Mouse (Mus musculus) Muller cell, postnatal 12 days (primary cell): ENCODE results near the gene Slc22a12.

ENCODE experiments used
- DNase-seq: peaks from one replicate; pipeline ENCODE4 v3.0.0-alpha.2; 2015; ENCODE audit errors: inconsistent ontology term

Slc22a12 gene

DNA sequence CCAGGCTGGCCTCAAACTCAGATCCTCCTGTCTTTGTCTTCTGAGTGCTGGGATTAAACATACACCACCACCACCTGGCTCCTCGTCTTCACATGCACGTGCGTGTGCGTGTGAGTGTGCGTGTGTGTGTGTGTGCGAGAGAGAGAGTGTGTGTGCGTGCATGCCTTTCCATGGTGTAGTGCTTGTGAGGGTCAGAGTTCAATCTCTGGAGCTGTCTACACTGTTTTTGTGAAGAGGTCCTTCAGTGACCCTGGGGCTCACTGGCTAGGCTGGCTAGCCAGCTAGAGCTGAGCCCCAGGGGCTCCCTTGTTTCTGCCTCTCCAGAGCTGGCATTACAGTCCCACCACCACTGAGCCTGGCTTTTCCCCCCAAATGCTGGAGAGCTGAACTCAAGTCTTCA is 1.3 kb downstream of the Slc22a12 start:
- no peak for DNase-seq

DNA sequence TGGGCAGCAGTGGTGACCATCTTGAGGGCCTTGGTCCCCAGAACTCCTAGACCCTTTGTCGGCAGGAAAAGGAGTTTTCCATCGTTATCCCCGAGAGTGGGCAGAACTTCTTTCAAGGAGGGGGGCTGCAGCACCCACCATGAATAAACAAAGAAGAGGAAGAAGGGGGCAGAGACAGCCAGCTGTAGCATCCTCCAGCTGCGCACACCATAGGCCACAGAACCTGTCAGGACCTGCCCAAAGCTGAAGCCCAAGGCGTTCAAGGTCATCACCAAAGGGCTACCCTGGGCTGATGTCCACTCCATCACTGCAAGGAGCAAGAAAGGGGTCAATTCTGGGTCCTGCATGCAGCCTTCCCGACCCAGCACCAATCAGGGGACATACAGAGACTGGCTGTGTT is 2.6 kb downstream of the Slc22a12 start:
- no peak for DNase-seq

DNA sequence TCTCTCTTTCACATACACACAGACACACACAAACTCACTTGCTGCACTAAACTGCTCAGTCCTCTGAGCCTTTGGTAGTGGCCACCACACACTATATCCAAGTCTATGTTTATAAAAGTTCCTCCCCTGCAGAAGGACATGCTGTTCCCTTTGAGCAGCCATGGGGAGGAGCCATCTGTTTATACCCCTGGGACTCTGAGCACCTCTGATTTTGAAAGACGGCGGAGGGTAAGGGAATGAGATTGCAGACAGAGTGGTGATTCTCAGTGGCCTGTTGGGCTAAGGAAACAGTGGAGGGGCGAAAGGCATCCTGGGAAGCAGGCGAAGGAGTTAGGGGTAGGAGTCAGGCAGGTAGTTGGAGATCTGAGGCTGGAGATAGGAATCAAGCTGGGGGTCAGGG is 3.2 kb downstream of the Slc22a12 start:
- no peak for DNase-seq

DNA sequence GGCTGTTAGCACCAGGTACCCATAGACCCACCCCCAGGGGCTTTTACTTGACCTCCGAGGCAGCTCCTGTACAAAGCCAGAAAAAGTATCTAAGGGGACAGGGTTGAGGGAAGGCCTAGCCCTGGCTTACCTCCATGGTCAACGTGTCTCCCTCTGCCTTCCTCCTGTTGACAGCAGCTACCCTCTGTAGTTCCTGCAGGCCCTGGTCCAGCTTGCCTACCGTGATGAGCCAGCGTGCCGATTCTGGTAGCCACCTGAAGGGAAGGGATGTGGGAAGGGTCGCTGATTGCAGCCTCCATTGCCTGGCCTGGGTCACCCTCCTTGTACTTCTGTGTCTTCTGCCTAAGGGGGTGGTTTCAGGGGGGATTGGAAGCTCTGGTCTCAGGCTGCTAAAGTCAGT is 4.3 kb downstream of the Slc22a12 start:
- no peak for DNase-seq

DNA sequence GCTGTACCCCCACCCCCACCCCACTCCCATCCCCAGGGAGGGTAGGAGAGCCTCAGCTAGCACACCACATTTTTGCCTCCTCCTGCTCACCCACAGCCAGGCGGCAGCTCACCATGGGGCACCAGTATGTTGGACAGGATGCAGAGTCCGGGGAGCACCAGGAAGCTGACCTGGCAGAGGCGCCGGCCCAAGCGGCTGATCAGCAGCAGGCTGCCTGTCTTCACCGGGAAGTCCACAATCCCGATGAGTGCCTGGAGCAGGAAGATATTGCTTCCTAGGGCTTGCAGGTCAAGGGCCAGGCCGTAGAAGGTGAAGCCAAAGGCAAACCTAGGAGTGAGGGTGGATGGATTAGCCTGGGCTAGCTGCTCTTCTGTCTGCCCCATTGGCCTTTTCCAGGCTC is 5.3 kb downstream of the Slc22a12 start:
- no peak for DNase-seq

DNA sequence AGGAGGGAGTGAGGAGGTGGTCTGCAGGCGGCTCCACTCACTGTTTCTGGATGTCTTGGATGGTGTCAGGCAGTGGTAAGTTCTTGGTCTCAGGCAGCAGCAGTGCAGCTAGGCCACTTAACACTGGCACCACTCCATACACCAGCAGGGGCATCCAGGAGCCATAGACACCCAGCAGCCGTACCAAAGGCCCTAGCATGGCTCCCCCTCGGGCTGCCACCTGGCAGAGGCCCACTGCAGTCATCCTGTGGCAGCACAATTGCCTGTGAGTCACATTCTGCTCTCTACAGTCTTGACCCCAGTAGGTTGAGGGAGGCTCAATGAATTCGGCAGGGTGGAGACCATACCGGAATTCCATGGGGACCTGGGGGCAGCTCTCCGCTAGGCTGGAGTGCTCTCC is 6.1 kb downstream of the Slc22a12 start:
- DNase-seq = no peak

DNA sequence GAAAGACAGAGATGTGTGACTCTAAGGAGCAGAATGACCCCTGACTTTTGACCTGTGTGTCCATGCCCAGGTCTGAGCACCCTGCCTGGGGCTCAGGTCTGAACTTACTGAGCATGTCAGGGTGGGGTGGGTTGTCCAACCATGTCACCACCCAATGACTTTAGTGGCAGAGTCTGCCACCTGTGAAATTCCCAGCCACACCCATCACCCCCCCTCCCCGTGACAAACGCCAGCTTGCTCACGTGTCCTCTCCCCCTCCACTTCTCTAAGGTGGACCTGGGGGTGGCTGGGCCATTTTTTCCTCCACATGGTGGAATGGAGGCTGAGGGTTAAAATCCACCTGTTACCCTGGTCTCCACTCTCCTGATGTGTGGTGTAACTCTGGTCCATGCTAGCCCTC is 6.6 kb downstream of the Slc22a12 start:
- no peak for DNase-seq

DNA sequence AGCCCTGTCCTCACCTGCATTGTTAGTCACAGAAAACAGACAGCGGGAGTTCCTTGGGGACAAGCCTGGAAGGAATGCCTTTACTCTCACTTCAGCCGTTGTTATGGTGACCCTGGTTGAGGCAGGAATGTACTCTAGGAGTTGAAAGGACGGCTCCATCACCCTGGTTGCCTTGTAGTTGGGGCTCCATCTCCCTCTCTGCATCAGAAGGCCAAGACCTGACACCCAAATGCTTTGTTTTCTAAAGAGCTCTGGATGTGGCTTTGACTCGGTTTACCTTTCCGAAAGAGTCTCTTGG is 8.8 kb downstream of the Slc22a12 start:
- DNase-seq = no peak

DNA sequence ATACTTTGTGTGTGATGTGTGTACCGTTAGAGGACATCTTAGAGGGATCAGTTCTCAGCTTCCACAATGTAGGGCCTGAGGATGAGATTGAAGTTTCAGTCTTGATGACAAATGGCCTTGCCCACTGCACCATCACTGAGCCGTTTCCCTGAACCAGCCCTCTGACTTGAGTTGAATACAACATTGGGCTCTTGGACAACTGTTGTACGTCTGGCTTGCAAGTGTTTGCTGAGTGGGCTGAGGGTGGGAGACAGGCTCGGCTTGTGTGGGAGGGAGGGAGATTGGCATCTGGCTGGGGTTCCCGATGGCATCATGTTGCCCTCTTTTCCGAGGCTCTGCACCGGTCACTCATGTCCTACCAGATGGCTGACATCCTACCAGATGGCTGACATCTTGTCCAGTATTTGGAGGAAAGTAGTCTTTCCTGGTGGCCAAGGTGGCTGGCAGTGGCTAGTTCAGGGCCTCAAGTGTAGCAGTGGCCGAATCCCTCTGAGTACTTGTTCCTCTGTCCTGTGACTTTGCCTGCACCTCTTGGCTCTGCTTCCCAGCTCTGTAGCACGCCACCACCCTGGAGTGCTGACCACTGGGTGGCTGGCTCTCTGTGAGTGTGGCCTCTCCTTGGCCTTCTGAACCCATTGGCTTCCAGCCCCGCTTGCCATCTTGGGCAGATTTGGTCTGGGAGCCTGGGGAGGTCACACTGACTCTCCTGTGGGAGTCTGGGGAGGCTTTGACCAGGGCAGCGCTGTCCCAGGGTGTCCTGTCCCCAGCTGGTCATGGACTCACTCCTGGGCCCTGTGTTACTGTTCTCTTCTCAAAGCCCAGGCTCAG is 9.3 kb downstream of the Slc22a12 start:
- DNase-seq = no peak

DNA sequence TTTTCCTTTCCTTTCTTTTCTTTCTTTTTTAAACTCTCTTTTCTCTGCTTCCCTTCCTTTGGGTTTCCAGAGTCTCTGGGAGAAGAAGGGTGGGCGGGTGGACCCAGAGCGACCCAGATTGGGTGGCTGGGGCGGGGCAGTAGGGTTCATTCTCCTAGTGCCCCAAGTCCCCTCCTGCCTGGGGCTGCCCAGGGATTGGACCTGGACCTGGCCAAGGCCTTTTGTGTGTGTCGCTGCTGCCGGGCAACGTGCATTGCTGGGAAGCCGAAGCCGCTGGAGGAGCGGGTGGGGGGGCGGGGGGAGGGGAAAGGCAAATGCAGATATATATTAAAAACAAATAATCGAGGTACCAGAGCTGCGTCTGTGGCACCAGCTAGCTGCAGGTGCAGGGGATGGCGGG is 10.2 kb downstream of the Slc22a12 start:
- peak; percentile 62 for DNase-seq

DNA sequence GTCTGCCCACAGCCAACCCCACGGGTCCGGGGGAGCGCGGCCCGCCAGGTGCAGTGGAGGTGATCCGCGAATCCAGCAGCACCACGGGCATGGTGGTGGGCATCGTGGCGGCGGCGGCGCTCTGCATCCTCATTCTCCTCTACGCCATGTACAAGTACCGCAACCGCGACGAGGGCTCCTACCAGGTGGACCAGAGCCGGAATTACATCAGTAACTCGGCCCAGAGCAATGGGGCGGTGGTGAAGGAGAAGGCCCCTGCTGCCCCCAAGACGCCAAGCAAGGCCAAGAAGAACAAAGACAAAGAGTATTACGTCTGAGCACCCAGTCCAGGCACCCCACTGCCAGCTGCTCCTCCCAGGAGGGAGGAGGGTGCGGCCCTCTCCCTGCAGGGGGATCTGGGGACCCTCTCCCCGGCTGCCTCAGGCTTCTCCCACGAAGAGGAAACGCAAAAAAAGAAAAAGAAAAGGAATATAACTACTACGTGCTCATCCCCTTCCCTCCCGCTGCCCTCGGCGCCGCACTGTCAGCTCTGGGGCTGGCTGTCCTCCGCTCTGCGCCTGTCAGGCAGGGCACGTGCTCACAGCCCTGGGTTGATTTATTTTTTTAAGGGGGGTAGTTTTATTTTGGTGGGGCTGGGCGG is 10.9 kb downstream of the Slc22a12 start:
- DNase-seq = no peak

DNA sequence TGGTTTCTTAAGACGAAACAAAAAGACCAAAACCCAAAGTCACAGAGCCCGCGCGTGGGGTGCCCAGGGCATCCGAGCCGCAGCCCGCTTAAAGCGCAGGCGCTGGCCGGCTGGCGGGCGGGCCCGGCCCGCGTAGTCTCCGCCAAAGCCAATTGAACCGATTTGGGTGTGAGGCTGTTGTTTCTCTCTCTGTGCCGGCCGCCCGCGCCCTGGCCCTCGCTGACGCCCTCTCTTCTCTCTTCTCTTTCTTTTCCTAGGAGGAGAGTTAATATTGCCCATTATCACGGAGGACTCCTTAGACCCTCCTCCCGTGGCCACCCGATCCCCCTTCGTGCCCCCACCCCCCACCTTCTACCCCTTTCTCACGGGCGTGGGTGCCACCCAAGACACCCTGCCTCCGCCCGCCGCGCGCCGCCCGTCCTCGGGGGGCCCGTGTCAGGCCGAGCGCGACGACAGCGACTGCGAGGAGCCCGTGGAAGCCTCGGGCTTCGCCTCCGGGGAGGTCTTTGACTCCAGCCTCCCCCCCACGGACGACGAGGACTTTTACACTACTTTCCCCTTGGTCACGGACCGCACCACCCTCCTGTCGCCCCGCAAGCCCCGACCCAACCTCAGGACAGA is 11.7 kb downstream of the Slc22a12 start:
- DNase-seq = peak; percentile 46

DNA sequence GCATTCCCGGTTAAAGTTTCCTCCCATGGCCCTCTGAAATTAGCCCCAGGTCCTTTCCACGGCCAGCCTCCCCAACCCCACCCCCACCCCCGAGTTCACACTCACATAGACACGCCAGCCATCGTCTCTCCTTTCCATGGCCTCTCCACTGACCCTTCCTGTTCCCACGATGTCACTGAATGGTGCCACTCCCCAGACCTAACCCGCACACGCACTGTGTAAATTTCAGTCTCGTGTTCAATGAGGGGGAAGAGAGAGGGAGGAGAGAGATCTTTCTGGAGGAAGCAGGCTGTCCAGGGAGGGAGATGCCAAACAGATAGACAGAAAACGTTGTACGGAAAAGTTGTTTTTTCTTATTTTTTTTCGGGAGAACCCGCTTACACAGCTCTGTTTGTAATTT is 12.5 kb downstream of the Slc22a12 start:
- DNase-seq = no peak

DNA sequence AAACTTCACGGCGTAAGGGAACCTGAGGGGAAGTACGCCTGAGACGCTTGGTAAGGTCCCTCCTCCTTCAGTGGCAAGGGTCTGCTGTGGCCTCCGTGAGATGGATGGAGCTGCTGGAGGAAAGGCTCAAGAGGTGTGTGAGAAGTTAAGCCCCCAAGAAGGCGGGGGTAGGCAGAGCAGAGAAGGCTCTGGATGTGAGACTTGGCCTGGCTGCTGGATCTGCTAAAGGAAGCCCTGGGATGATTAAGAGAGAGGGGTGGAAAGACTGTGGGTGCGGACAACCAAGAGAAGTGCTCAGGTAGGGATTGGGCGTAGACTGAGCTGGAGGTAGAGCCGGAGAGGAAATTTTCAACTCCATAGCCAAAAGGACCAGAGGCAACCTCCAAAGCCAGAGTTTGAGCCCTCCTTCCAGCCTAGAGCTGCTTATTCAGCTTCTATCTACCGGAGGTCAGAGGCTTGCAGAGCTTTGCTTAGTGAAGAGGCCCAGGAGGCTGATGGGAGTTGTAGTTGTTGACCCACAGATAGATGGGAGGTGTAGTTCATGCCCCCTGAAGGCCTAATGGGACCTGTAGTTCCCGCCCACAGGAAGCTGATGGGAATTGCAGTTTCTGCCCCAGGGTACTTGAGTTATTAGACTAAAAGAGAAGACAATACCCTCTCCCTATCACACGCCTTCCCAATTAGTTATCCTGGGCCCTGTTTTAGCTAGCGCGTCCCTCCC is 13.4 kb downstream of the Slc22a12 start:
- peak; percentile 16 for DNase-seq

DNA sequence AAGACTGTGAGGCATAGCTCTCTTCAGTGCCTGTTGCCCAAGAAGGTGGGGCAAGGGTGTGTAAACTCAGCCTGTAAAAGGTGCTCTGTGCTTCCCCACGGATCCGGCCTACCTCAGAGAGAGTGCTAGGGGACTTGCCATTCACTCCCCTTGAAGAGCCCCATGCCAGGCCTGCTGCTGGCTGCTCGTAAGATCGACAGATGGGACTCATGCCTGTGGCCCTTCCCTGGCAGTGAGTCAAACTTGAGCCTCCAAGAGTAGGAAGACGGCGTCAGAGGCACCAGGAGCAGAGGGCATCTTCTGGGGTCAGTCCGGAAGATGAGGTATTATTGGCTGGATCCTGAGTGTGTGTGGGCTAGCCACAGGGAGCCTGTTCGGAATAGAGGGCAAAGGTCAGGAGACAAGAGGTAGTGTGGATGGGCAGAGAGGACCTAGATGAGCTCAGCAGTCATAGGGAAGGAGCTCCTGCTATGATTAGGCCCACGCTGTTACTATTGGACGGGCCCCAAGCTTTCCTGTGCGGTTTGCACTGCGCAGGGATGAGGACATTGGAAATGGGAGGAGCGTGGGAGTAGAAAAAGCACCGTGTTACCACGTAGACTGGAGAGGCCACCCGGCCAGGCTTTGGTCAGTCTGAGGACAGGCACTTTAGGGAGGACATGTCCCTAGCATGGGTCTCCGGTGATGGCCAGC is 14.8 kb downstream of the Slc22a12 start:
- DNase-seq = no peak

DNA sequence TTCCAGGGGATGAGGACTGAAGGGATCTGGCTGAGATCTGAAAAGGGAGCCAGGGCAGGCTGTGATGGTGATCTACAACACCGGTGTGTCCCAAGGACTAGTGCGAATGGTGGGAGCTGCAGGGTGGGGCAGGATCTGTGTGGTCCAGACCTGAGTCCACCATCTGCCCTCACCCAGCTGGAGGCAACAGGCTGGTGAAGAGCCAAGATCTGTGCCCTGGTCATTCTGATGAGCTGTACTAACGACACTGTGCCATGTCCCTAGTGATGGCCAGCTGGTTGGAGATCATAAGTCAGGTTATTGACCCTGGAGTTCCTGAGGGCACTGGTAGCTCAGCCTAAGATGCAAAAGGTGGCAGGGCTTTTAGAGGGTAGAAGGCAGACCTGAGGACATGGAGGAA is 15.4 kb downstream of the Slc22a12 start:
- no peak for DNase-seq

DNA sequence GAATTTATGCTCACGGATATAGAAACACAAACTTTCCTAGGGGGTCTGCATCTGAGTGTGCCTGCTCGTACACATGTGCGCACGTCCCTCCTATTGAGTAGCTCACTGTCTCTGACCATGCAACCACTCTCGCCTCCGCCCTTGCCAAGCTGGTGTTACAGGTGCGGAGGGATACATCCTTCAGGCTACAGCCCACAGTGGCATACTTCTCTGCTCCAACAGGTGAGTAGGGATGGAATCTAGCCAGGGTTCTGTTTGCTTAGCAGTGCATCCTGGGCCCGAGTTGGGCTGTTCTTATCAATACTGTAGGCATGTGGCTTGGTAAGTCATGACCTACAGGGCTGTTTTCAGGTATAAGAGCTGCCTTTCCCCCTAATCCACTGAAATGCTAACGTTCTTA is 16.8 kb downstream of the Slc22a12 start:
- no peak for DNase-seq

DNA sequence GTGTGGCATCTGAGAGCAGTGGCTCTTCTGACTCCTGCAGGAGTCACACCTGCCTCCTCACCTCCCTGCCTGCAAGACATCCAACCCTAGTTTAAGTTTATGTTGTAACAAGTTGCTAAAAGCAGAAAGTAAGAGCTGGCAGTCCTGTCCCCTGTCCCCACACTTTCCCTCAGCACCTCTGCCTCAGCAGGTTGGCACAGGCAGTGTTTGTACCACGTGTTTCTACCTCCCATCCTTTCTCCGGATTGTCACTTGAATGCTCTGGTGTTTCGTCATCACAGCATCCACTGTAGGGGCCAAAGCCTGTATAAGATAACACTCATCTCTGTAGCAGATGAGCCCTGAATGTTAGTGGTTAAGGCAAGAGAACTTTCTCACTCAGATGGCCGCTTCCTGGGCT is 17.8 kb downstream of the Slc22a12 start:
- DNase-seq = no peak

DNA sequence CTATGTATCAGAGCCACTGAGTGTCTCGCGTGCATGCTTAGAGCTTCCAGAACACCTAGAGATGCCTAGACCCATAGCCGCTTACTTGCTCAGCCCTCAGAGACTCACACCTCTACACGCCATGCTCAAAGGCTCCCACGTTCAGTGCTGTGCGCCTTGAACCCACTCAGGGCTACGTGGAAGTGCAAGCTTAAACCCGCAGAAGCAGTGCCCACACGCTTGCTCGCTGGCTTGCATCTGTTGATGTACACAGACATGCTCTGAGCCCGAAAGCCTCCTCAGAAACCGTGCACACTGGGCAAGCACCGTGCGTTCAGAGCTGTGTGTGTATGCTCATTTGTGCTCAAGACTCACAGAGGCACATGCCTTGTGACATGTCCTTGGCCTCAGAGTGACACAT is 20.5 kb downstream of the Slc22a12 start:
- DNase-seq = no peak

DNA sequence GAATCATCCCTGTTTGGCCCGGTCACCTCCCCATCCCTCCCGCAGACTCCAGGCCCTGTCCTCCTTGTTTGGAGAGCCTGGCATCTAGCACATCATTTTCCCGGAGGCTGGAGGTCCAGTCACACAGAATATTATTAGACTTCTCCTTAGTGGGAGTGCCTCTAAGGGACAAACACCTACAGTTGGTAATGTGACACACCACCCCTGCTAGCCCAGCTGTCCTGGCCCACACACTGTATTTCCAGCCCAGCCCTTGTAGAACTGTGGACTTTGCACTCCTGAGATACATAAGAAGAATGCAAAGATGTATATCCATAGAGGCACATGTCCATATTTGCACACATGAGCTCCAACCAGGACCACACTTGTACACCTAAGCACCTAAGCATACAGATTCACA is 21.2 kb downstream of the Slc22a12 start:
- no peak for DNase-seq

DNA sequence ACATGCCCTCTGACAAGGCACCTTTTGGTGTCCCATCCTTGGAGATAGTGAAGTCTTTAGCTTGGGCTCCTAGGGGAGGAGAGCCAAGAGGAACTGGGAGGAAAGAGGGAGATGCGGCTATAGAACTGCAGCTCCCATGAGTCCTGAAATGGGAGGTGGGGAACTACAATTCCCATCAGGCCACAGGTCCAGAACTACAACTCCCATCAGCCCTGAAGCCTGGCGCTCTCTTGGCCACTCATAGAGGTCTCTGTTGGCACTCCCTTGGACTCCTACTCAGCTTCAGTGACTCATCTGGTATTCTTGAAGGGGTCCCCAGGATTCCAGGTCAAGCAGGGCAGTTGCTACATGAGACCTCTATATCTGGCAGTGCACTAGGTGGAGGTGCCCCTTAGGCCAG is 23.3 kb downstream of the Slc22a12 start:
- no peak for DNase-seq

DNA sequence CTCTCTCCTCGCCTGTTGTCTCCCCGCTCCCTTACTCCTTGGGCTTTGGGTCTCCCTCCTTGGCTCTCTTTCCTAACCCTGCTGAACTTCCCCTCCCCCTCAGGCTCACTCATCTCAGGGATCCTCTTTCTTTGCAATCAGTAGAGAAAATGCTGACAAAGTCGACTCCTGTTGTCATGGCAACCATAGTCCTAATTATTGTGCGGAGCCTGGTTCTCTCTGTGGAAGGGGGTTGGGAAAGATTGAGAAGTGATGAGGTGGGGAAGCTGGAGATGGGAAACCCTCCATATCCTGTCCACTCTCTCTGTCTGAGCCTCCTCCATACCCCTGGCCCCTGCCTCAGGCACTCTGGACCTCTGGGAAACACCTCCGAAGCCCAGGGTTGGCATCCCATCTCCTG is 24.2 kb downstream of the Slc22a12 start:
- DNase-seq = no peak
